Mouse (Mus musculus) MEL (cell line): Measurements from ENCODE around the gene Fam13a. TPM values are rescaled to one million over a fixed set of nuclear protein-coding genes. Genes with fewer than 3 reads are reported as not detected.

Source experiments
- DNase-seq: peaks from one replicate; pipeline ENCODE4 v3.0.0; 2011; ENCODE audit warnings: low read depth, low spot score
- H3K27ac ChIP-seq: 2 replicates; pipeline ENCODE4 v1.5.1; 2012; ENCODE audit warnings: low read depth, mild to moderate bottlenecking, control low read depth, low read length, moderate library complexity; ENCODE audit not compliant: control insufficient read depth
- H3K27me3 ChIP-seq, 2 experiments: fragments of 150-350 bp in 1 of 2; sonication (generic) in 1 of 2; 2 replicates each; pipeline ENCODE4 v1.6.1; 2012; ENCODE audit warnings: low read length in 2 of 2, mild to moderate bottlenecking in 2 of 2, improper control_type of control experiment in 1 of 2, moderate library complexity in 1 of 2; ENCODE audit not compliant: insufficient read depth in 2 of 2, control insufficient read depth in 1 of 2
- H3K36me3 ChIP-seq, 2 experiments: 2 replicates each; pipeline ENCODE4 v1.6.1; 2012 to 2014; ENCODE audit warnings: low read length in 2 of 2, improper control_type of control experiment in 1 of 2, inconsistent platforms in 1 of 2, mild to moderate bottlenecking in 1 of 2; ENCODE audit not compliant: insufficient read depth in 2 of 2, control insufficient read depth in 1 of 2
- H3K4me1 ChIP-seq, 2 experiments: fragments of 150-350 bp in 1 of 2; sonication (generic) in 1 of 2; 2 replicates each; pipeline ENCODE4 v1.6.1; 2012; ENCODE audit warnings: low read length in 2 of 2, improper control_type of control experiment in 1 of 2, mild to moderate bottlenecking in 1 of 2; ENCODE audit not compliant: insufficient read depth in 2 of 2, control insufficient read depth in 1 of 2
- H3K4me3 ChIP-seq, 2 experiments: fragments of 150-350 bp in 1 of 2; sonication (generic) in 1 of 2; 2 replicates each; pipeline ENCODE4 v1.5.1; 2012; ENCODE audit warnings: low read depth in 2 of 2, low read length in 2 of 2, mild to moderate bottlenecking in 2 of 2, moderate library complexity in 2 of 2, control low read depth in 1 of 2, improper control_type of control experiment in 1 of 2; ENCODE audit not compliant: control insufficient read depth in 1 of 2, insufficient read depth in 1 of 2
- H3K79me2 ChIP-seq: 2 replicates; pipeline ENCODE4 v1.6.1; 2012; ENCODE audit warnings: mild to moderate bottlenecking, low read length, moderate library complexity; ENCODE audit not compliant: control insufficient read depth, poor library complexity, insufficient read depth
- H3K9ac ChIP-seq: 2 replicates; pipeline ENCODE4 v1.6.1; 2012; ENCODE audit warnings: low read depth, mild to moderate bottlenecking, control low read depth, low read length, moderate library complexity; ENCODE audit not compliant: control insufficient read depth, poor library complexity, severe bottlenecking
- H3K9me3 ChIP-seq: fragments of 150-350 bp; sonication (generic); replicated peaks from 2 replicates; pipeline ENCODE4 v1.6.1; 2012; ENCODE audit warnings: mild to moderate bottlenecking, low read length, improper control_type of control experiment, moderate library complexity; ENCODE audit not compliant: insufficient read depth
- BHLHE40 ChIP-seq: IDR thresholded peaks from 2 replicates; pipeline ENCODE4 v1.6.1; 2012; ENCODE audit warnings: low read depth, mild to moderate bottlenecking, inconsistent platforms, low read length, improper control_type of control experiment, borderline replicate concordance
- CHD1 ChIP-seq: IDR thresholded peaks from 2 replicates; pipeline ENCODE4 v1.6.1; 2012; ENCODE audit warnings: low read depth, mild to moderate bottlenecking, inconsistent platforms, low read length, improper control_type of control experiment
- CHD2 ChIP-seq: IDR thresholded peaks from 2 replicates; pipeline ENCODE4 v1.6.1; 2011; ENCODE audit warnings: low read length, improper control_type of control experiment
- ETS1 ChIP-seq: IDR thresholded peaks from 2 replicates; pipeline ENCODE4 v1.6.1; 2012; ENCODE audit warnings: low read depth, mild to moderate bottlenecking, inconsistent platforms, low read length, improper control_type of control experiment, moderate library complexity
- GABPA ChIP-seq: IDR thresholded peaks from 2 replicates; pipeline ENCODE4 v1.6.1; 2012; ENCODE audit warnings: low read depth, mild to moderate bottlenecking, inconsistent platforms, low read length, improper control_type of control experiment, moderate library complexity
- GATA1 ChIP-seq: IDR thresholded peaks from 2 replicates; pipeline ENCODE4 v1.6.1; 2011; ENCODE audit warnings: low read depth, low read length, improper control_type of control experiment
- HCFC1 ChIP-seq: IDR thresholded peaks from 2 replicates; pipeline ENCODE4 v1.6.1; 2012; ENCODE audit warnings: low read depth, mild to moderate bottlenecking, inconsistent platforms, low read length, improper control_type of control experiment, moderate library complexity
- JUND ChIP-seq: IDR thresholded peaks from 2 replicates; pipeline ENCODE4 v1.6.1; 2011; ENCODE audit warnings: low read depth, mild to moderate bottlenecking, improper control_type of control experiment, low read length
- KAT2A ChIP-seq: conservative IDR thresholded peaks from 2 replicates; pipeline ENCODE4 v1.6.1; 2012; ENCODE audit warnings: low read depth, low read length, improper control_type of control experiment, inconsistent platforms
- MAZ ChIP-seq: IDR thresholded peaks from 2 replicates; pipeline ENCODE4 v1.6.1; 2012; ENCODE audit warnings: low read depth, mild to moderate bottlenecking, inconsistent platforms, low read length, improper control_type of control experiment
- MEF2A ChIP-seq: IDR thresholded peaks from 2 replicates; pipeline ENCODE4 v1.6.1; 2014; ENCODE audit warnings: low read depth, mild to moderate bottlenecking, inconsistent platforms, low read length, improper control_type of control experiment; ENCODE audit not compliant: poor library complexity, insufficient replicate concordance, severe bottlenecking; ENCODE audit errors: extremely low read depth
- MYB ChIP-seq: IDR thresholded peaks from 2 replicates; pipeline ENCODE4 v1.6.1; 2011; ENCODE audit warnings: mild to moderate bottlenecking, low read depth, low read length, improper control_type of control experiment
- NRF1 ChIP-seq: IDR thresholded peaks from 2 replicates; pipeline ENCODE4 v1.6.1; 2014; ENCODE audit warnings: low read depth, mild to moderate bottlenecking, inconsistent platforms, low read length, improper control_type of control experiment, moderate library complexity; ENCODE audit not compliant: poor library complexity, insufficient read depth, severe bottlenecking
- SIN3A ChIP-seq: IDR thresholded peaks from 2 replicates; pipeline ENCODE4 v1.6.1; 2012; ENCODE audit warnings: low read length, improper control_type of control experiment, inconsistent platforms
- SMC3 ChIP-seq: IDR thresholded peaks from 2 replicates; pipeline ENCODE4 v1.6.1; 2011; ENCODE audit warnings: low read depth, low read length, improper control_type of control experiment
- TAL1 ChIP-seq: IDR thresholded peaks from 2 replicates; pipeline ENCODE4 v1.6.1; 2012; ENCODE audit warnings: mild to moderate bottlenecking, inconsistent platforms, low read length, moderate library complexity, mixed read lengths
- TBP ChIP-seq: IDR thresholded peaks from 2 replicates; pipeline ENCODE4 v1.8.0; 2011; ENCODE audit warnings: low read depth, low read length, improper control_type of control experiment
- UBTF ChIP-seq: IDR thresholded peaks from 2 replicates; pipeline ENCODE4 v1.6.1; 2012; ENCODE audit warnings: low read depth, mild to moderate bottlenecking, inconsistent platforms, low read length, improper control_type of control experiment, moderate library complexity, borderline replicate concordance; ENCODE audit not compliant: insufficient read depth
- USF1 ChIP-seq: IDR thresholded peaks from 2 replicates; pipeline ENCODE4 v1.6.1; 2014; ENCODE audit warnings: low read depth, mild to moderate bottlenecking, inconsistent platforms, low read length, improper control_type of control experiment, moderate library complexity
- ZKSCAN1 ChIP-seq: IDR thresholded peaks from 2 replicates; pipeline ENCODE4 v1.6.1; 2012; ENCODE audit warnings: low read depth, mild to moderate bottlenecking, inconsistent platforms, low read length, improper control_type of control experiment, moderate library complexity
- ZMIZ1 ChIP-seq: IDR thresholded peaks from 2 replicates; pipeline ENCODE4 v1.6.1; 2012; ENCODE audit warnings: low read depth, mild to moderate bottlenecking, inconsistent platforms, low read length, improper control_type of control experiment, moderate library complexity
- ZNF384 ChIP-seq: IDR thresholded peaks from 2 replicates; pipeline ENCODE4 v1.6.1; 2012; ENCODE audit warnings: low read depth, mild to moderate bottlenecking, inconsistent platforms, low read length, improper control_type of control experiment
- polyA plus RNA-seq, 2 experiments: library from polyadenylated mRNA; stranded (reverse) in 1 of 2; unstranded in 1 of 2; fragments of >175 nt in 1 of 2; fragments of >200 nt in 1 of 2; gene quantifications; 2 replicates each; pipeline versions ENCODE4 v1.2.1 to v1.2.4; 2012; ENCODE audit warnings: low replicate concordance in 2 of 2, low read depth in 1 of 2; ENCODE audit not compliant: insufficient read length in 2 of 2, insufficient read depth in 1 of 2, missing spikeins in 1 of 2
- total RNA-seq: library from RNA; depleted of rRNA; stranded (reverse); fragments of 300-350 nt; gene quantifications from 2 replicates; pipeline ENCODE4 v1.2.3, GENCODE M21; 2012

Gene Fam13a
- total and polyA plus RNA-seq, 3 experiments: not detected

DNA sequence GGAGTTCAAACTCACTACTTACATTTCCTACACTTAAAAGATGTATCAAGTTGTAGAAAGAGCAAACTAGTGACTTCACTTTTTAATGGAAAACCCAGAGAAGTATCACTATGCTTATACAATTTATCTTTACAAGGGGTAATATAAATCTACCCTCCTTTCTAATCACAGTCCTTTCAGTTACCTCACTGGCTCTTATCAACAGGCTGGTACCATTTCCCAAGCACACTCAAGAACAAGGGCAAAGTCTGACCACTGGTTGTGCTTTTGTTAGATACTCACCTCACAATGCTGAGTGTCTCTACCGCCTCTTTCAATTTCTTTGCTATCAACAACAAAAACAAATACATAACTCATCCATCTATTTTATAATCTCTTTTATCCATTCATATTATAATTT, 51.5 kb downstream of the Fam13a start:
- no peaks in the 10 kb centered on the region for H3K36me3 ChIP-seq
- no peaks in the 10 kb centered on the region for H3K27me3 ChIP-seq
- H3K9me3 ChIP-seq: no peaks in the 10 kb centered on the region
- no peak for TF ChIP-seq HCFC1
- TF ChIP-seq SIN3A: no peak
- TF ChIP-seq KAT2A: no peak
- no peak for TF ChIP-seq MAZ
- no peak for TF ChIP-seq ZKSCAN1
- TF ChIP-seq BHLHE40: no peak
- TF ChIP-seq TBP: no peak
- TF ChIP-seq CHD2: no peak
- TF ChIP-seq MYB: no peak
- no peaks in the 10 kb centered on the region for H3K4me1 ChIP-seq
- no peak for DNase-seq
- H3K27ac ChIP-seq: no peak overlapping the region
- H3K79me2 ChIP-seq: no peaks in the 10 kb centered on the region
- H3K9ac ChIP-seq: no peak overlapping the region
- no peak overlapping the region for H3K4me3 ChIP-seq

DNA sequence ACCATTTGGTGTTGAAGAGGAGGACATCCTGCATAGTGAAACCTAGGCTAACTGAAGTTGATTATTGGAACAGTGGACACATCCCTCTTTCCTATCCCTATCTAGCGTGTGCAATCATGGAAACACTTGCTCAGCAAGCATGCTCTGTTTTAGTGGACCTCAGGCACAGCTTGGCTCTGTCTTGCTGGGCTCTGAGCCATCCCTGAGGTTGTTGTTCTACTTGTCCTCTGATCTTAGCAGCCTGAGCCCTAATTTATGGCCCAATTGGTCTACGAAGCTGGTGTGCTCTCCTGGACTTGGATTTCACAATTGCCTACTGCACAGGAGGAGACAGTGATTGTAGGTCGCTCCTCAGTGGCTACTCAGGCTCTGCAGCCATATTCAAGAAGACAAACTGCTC, 56.1 kb downstream of the Fam13a start:
- no peaks in the 10 kb centered on the region for H3K36me3 ChIP-seq
- no peak overlapping the region for H3K27ac ChIP-seq
- no peaks in the 10 kb centered on the region for H3K9me3 ChIP-seq
- H3K27me3 ChIP-seq: no peaks in the 10 kb centered on the region
- no peak for DNase-seq
- no peaks in the 10 kb centered on the region for H3K79me2 ChIP-seq
- no peak overlapping the region for H3K4me3 ChIP-seq
- H3K4me1 ChIP-seq: no peaks in the 10 kb centered on the region
- no peak overlapping the region for H3K9ac ChIP-seq
- TF ChIP-seq GATA1 (no peak), GABPA (no peak), TAL1 (no peak), ZMIZ1 (no peak), ETS1 (no peak), TBP (no peak), KAT2A (no peak), MEF2A (no peak), USF1 (no peak), BHLHE40 (no peak), ZNF384 (no peak), JUND (no peak), SMC3 (no peak), NRF1 (no peak), UBTF (no peak), CHD1 (no peak)
- TF ChIP-seq, all 39 proteins: peak for 0
